Mouse (Mus musculus): Measurements from ENCODE around the gene Capn13.
"Not testable (repeated sequence)": the region's sequence is repeated elsewhere in the genome, so short reads cannot be mapped to it uniquely, and the experiment has no call there.

The Capn13 gene

GRCm38 (mm10) chr17:73282702-73283101, 118.0 kb downstream of the Capn13 start:
- DNase-seq (ENCODE audit: low spot score in 2 of 2): not testable (repeated sequence)

- DNase-seq (ENCODE audit: low spot score in 2 of 2): no peak
Measured at GRCm38 (mm10) chr17:73277770-73278169, 122.9 kb downstream of the Capn13 start.

GRCm38 (mm10) chr17:73275066-73275465, 125.6 kb downstream of the Capn13 start:
- no peak for DNase-seq (ENCODE audit: low spot score in 2 of 2)

- DNase-seq (ENCODE audit: low spot score in 2 of 2): no peak
Measured at GRCm38 (mm10) chr17:73273809-73274208, 126.9 kb downstream of the Capn13 start.

- no peak for DNase-seq (ENCODE audit: low spot score in 2 of 2)
Measured at GRCm38 (mm10) chr17:73271797-73272600, 128.7 kb downstream of the Capn13 start.

- DNase-seq (ENCODE audit: low spot score in 2 of 2): no peak
Measured at GRCm38 (mm10) chr17:73270871-73271796, 129.5 kb downstream of the Capn13 start.

- no peak for DNase-seq (ENCODE audit: low spot score in 2 of 2)
Measured at GRCm38 (mm10) chr17:73263077-73263501, 137.6 kb downstream of the Capn13 start.

GRCm38 (mm10) chr17:73262558-73262957, 138.1 kb downstream of the Capn13 start:
- DNase-seq (ENCODE audit: low spot score in 2 of 2): no peak

- not testable (repeated sequence) for DNase-seq (ENCODE audit: low spot score in 2 of 2)
Measured at GRCm38 (mm10) chr17:73259258-73259657, 141.4 kb downstream of the Capn13 start.

- no peak for DNase-seq (ENCODE audit: low spot score in 2 of 2)
Measured at GRCm38 (mm10) chr17:73258620-73259019, 142.0 kb downstream of the Capn13 start.
